Mouse (Mus musculus) thymus, postnatal 14 days (tissue): Measurements from ENCODE around the gene Ndufb4.
A peak's percentile ranks its signal among the peaks of the same experiment; 100 is the strongest.
"Not testable (repeated sequence)": the region's sequence is repeated elsewhere in the genome, so short reads cannot be mapped to it uniquely, and the experiment has no call there.

ENCODE experiments used
- DNase-seq: peaks from one replicate; pipeline ENCODE4 v3.0.0; 2021

The Ndufb4 gene

DNA sequence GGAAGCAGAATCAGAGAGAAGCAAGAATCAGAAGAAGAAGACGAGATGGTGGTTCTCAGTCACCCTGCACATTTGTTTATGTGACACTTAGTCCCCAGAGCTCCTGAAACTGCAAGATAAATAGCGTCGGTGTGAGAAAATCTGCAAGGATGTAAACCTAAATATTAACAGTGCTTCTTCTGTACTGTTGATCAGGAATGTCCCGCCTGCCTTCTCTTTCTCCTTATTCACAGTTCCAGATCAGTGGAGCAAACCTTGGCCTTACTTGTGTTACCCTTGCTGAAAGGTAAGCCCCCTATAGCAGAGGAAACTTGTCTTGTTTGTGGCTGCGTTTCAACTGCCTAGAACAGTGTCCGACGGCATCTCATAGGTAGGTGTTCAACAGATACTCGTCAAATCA is 23.3 kb upstream of the Ndufb4 start:
- DNase-seq = no peak

DNA sequence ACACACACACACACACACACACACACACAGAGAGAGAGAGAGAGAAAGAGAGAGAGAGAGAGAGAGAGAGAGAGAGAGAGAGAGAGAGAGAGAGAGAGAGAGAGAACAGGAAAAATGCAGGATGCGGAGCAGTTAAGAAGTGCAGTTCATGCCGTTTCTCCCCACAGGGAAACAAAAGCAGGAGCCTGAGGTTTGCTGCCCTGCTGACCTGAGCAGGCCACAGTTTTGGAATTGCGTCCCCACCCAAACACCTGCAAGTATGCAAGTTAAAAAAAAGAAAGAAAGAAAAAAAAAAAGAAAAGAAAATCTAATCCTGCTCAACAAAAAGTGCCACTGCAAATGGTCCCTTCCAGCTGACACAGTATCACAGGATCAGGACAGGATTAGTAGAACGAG is 22.4 kb upstream of the Ndufb4 start:
- no peak for DNase-seq

- no peak for DNase-seq
Observed at GRCm38 (mm10) chr16:37676024-37676676, 21.9 kb upstream of the Ndufb4 start.

GRCm38 (mm10) chr16:37675326-37675725 is 21.1 kb upstream of the Ndufb4 start:
- no peak for DNase-seq

DNA sequence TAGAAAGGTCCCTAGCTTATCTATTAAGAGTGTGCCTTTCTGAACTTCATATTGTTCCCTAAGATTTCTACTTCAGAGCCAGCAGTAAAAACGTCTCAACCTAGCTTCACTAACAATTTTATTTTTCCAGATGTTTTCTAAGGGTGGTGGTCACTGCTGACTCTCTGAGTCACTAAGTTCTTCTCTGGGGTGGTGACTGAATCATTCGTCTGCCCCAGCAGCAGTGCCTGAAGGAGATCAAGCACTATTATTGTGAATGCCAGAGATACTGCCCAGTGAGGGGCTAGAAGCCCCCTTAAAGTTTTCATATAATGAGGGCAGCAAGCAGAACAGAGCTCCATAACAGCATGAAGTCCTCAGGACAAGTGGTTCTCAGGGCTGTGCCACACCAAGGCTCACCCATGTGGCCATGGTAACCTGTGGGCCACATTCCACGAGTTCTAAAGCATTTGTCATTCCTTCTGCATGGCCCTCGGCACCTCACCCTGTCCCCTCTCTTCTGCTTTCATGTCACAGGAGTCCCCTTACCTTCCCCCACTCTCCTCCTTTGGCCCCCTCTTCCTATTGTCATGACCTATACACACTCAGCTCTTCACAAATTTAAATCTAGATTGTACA is 16.5 kb upstream of the Ndufb4 start:
- DNase-seq = no peak

- DNase-seq = no peak
Observed at GRCm38 (mm10) chr16:37665394-37665935, 11.2 kb upstream of the Ndufb4 start.

- no peak for DNase-seq
Observed at GRCm38 (mm10) chr16:37663643-37664459, 9.6 kb upstream of the Ndufb4 start.

- no peak for DNase-seq
Observed at GRCm38 (mm10) chr16:37656796-37657195, 2.5 kb upstream of the Ndufb4 start.

DNA sequence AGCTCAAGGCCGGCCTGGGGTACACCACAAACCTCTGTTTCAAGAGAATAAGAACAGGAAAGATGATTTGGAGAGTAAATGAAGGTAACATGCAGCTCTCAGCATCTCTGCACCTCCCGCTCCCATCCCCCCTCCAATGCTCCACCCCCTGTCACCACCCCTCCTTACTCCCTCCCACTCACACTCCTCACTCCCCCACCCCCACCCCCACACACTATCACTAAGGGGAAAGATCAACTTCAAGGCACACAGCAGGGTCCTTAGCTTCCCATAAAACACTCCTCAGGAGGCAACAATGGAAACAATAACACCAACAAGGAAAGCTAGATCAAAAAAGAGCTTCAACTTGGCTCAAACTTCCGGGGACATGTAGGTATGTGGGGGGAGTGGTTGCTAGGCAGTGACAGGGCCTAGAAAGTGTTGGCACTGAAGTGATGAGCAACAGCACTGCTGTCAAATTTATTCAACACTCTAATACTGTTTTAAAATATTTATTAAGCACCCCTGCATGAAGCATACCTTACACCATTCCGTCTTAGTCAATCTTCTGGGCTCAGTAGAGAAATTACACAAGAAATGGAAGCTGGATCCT is 1.6 kb upstream of the Ndufb4 start:
- DNase-seq = peak; percentile 9

DNA sequence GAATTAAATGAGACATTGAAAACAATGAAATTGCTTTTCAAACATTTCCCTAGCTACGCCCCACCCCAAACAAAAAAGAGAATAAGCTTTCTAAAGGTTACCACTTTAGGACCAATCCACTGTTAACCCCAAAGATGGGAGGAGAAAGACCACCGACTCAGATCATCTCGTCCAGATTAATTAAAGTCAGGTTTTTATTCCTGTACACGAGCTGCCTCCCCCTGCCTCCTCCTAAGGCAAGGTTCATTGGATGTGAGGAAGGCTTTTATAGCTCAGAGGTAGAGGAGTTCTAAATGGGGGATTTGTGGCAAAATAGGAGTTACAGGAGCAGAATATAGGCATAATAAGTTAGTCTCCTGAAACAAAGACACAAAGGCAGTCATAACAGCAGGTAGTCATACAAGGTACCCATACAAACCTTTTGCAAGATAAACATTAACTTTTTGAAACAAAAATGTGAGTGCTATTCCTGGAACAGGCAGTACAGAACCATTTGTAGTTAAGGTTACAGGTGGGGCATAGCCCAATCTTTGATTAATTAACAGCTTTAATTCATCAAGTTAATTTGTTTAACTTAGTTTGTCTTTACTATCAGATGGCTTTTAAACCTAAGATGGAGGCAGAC is 690 bp upstream of the Ndufb4 start:
- no peak for DNase-seq

- no peak for DNase-seq
Observed at GRCm38 (mm10) chr16:37653058-37653457, 1.2 kb downstream of the Ndufb4 start.

DNA sequence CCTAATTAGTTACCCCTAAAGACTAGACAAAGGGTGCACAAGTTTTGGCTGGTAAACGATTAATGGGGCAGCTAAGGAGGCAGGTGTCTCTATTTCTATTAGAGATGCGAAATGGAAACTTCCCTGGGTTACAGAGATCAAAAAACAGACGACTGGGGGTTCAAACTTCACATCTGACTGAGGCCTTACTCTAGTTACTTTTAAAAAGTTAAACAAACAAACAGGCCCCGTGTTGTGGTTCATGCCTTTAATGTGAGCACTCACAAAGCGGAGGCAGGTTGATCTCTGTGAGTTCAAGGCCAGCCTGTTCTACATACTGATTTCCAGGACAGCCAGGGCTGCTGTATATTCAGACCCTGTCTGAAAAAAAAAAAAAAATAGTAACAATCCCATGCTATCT is 1.6 kb downstream of the Ndufb4 start:
- DNase-seq = no peak

DNA sequence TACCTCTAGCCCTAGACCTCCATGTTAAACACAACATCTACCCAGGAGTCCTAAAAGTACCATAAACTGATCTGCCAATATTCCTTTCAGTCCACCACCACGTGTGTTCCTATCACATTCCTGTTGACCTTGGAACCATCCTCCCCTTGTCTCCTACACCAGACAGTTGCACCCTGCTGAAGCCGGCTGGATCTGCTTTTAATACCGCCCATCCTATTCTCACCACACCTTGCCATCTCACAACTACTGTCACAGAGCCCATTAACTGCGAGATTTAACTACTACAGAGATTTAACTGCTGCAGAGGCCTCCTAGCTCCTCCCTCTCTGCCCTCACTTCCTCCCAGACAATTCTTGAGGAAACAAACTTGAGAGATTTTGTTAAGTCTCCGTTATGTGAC is 2.8 kb downstream of the Ndufb4 start:
- DNase-seq = no peak

- DNase-seq = no peak
Observed at GRCm38 (mm10) chr16:37649068-37649467, 5.2 kb downstream of the Ndufb4 start.

DNA sequence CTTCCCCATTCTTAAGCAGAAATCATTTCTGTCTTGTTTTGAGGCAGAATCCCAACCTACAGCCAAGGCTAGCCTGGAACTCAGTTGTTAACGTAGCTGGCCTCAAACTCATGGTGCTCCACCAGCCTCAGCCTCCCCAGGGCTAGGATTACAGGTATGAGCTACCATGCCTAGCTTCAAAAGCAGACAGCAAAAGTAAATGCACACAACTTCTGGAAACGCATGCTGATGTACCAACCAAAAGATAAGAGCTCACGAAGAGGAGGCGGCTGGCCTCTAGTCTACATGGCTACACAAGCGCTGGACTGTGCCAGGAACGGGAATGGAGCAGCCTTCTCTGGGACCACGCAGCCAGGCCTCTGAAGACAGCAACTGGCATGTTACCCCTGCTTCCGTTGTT is 6.3 kb downstream of the Ndufb4 start:
- DNase-seq = no peak

GRCm38 (mm10) chr16:37647067-37647466 is 7.2 kb downstream of the Ndufb4 start:
- no peak for DNase-seq

- no peak for DNase-seq
Observed at GRCm38 (mm10) chr16:37645799-37646198, 8.5 kb downstream of the Ndufb4 start.

DNA sequence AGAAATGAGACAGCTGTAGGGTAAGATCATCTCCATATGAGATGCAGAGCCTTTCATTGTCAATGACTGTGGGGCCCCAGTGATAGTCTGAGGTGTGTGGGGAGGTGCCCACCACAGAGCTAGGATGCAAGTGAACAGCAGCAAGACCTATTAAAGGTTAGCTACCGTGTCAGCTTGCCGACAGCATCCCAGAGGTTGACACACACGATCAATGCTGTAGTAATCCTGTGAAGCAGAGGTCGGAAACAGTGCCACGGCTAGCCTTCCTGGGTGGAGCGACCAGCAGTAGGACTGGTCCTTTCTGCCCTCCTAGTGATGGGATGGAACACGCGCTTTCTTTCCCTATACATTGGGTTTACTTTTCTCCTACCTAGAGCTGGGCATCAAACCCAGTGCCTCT is 9.0 kb downstream of the Ndufb4 start:
- DNase-seq = no peak

- no peak for DNase-seq
Observed at GRCm38 (mm10) chr16:37644486-37644885, 9.8 kb downstream of the Ndufb4 start.

DNA sequence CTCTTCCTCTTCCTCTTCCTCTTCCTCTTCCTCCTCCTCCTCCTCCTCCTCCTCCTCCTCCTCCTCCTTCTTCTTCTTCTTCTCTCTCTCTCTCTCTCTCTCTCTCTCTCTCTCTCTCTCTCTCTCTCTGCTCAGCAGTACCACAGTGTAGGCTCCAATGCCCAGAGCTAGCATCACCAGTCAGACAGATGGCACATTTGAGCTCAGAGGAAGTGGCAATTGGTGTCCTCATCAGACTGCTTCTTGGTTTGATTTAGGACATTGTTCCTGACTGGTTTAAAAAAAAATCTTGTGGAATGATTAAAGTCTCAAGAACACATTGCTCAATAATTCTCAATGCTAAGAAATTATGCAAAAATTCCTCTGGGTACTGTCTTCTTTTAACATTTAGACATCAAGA is 13.7 kb downstream of the Ndufb4 start:
- not testable (repeated sequence) for DNase-seq

GRCm38 (mm10) chr16:37637802-37638201 is 16.5 kb downstream of the Ndufb4 start:
- no peak for DNase-seq

- DNase-seq = no peak
Observed at GRCm38 (mm10) chr16:37636107-37636506, 18.1 kb downstream of the Ndufb4 start.

- DNase-seq = no peak
Observed at GRCm38 (mm10) chr16:37635095-37635494, 19.2 kb downstream of the Ndufb4 start.
